Mouse (Mus musculus) T-helper 17 cell (primary cell): ENCODE results near the gene Vps26b.

Source experiments
- in situ Hi-C, 2 experiments: fragments of 300-600 bp; cut with MboI, MseI; formaldehyde crosslinking; loops; 1 replicate in 1 of 2; 2 replicates in 1 of 2; pipeline ENCODE4 v1.15.1; 2025; ENCODE audit warnings: high pct_unique_total_duplicates in 2 of 2

The Vps26b gene

DNA sequence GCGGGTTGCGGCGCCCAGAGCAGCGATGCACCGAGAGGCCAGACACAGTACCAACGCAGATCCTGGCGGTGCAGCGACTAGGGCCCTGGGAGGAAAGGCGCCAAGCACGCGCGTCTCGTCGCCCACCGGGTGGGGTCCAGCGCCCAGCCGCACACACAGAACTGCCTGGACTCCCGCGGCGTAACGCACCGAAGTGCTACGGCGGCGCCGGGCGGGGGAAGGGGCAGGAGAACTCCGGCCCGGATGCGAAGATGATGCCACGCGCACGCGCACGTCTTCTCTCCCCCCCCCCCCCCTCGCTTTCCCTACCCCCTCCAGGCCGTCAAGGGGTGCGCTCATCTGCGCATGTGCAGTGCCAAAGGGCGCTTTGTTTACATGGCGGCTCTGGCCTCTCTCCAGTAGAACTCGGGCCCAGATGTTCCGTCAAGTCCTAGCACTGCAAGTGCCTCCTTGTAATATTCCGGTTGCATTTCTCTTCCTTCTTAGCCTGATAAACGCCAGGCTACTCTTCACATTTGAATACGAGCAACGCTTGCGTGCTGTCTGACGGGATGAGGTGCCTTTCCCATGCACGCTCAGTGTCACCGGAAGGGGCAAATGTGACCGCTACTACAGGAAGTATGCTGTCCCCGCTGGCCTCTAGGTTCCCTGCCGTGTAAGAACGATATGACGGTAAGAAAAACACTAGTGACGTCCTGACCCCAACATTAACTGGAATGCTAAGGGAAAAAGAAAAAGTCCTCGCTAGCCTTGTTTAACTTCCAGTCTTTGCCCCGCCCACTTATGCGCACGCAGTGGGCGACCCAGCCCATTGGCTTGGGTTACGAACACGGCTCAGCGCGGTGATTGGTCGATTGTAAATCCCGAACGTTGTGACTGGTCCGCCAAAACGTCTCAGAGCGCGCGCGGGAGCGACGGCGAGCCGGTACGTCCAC is at the start of gene Vps26b, which contains the start of gene Ncapd3:
Vps26b (minus strand) TSS at position 238 of the 935 bp plus-strand sequence.
Ncapd3 (plus strand) TSS at position 348 of the 935 bp plus-strand sequence.
- in situ Hi-C loops, result loop anchor here (25.0 kb wide), 2 partner anchors 1543 to 1743 kb away; partner anchors contain the start of gene Eepd1 (in 1 of the 2)

DNA sequence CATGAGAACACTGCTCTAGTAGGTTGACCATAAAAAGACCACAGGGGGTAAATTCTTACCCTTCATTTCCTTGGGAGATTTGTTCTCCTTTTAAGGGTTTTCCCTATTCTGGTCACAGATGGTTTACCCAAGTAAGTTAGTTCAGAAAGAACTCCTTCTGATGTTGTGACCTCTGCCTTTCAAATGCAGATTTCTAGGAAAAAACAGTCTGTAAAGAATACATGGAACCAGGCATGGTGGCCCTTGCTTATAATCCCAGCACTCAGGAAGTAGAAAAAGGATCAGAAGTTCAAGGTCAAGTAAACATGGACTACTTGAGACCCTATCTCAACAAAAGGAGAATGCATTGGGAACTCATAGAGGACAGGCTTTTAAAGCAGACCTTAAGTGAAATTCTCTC is 45.9 kb upstream of the Vps26b start:
- in situ Hi-C loops, result no loop called here

DNA sequence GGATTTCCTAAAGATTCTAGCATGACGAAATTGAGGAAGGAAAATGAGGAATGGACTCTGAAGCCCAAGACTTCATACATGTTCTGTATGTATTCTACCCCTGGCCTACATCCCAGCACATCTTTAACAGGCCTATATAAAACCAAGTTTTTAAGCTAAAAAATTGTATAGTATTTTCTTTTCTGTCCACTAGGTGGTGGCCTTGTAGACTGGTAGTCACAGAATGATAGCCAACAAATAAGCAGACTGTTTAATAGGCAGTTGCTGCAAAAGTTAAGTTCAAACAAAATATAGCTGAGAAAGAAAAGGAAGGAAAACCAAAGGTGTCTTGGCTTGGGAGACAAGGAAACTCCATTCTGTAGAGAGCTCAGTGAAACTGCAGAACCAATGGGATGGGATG is 44.8 kb upstream of the Vps26b start:
- in situ Hi-C loops, result no loop called here

DNA sequence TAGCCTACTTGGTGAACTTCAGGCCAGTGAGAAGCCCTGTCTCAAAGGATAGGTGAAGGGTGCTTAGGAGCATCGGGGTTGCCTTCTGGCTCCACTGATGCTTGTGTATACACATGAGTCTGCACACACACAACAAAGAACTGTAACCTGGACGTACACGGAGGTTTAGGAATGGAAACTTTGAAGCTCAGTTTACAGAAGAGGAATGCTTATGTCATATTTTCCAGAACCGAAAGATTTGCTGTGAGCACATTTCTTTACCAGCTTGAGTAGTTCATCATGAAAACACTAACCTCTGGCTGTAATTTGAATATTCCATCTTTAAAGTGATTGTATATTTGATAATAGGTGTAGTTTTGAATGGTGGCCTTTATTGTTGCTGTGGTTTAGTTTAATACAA is 41.0 kb upstream of the Vps26b start:
- in situ Hi-C loops, result no loop called here

DNA sequence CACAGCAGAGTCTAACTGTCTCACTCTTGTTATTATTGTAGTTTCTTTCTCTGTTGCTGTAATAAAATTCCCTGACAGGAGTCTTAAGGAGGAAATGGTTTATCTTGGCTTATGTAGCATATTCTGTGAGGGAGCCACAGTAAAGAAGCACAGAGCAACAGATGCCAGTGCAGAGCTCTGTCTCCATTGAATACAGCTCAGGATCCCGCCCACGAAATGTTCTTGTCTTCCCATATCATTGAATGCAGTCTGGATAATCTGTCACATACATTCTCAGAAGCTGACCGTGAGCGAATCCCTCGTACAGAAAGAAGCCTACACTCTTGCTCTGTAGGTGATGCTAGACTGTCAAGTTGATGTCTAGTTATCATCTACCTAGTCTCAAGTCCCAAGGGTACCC is 28.5 kb upstream of the Vps26b start:
- in situ Hi-C loops, result no loop called here

DNA sequence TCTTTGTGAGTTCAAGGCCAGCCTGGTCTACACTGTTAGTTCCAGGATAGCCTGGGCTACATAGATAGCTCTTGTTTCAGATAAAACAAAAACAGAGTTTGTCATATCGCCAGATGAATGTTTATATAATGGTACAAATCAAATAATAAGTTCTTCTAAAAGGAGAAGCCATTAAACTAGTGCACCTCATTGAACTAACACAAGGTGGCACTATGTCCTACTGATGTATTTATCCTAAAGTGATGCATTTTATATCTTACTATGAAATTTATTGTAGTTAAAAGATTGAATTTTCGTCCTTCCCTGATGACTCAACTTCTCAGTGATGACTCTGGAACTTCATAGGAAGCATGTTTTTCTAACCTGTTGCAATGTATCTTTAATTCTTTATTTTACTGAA is 19.6 kb upstream of the Vps26b start:
- in situ Hi-C loops, result loop anchor here (25.0 kb wide), 2 partner anchors 1562 to 1762 kb away; partner anchors contain the start of gene Eepd1 (in 1 of the 2)

DNA sequence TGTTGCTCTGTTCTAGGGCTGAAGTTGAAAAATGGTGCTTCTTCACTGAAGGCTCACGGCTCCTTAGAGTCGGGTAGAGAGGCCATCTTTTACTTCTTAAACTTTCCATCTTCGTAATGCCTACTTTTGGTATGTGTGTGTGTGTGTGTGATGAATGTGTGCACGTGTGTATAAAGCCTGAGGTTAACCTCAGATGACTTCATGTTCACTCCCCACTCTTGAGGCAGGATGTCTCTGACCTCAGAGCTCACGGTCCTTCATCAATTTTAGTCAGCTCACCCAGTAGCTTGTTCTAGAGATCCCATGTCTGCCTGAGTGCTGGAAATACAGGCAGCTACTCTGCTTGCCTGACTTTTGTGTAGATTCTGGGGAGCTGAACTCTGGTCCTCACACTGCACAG is 14.0 kb upstream of the Vps26b start:
- in situ Hi-C loops, result loop anchor here (25.0 kb wide), 2 partner anchors 1557 to 1757 kb away; partner anchors contain the start of gene Eepd1 (in 1 of the 2)

DNA sequence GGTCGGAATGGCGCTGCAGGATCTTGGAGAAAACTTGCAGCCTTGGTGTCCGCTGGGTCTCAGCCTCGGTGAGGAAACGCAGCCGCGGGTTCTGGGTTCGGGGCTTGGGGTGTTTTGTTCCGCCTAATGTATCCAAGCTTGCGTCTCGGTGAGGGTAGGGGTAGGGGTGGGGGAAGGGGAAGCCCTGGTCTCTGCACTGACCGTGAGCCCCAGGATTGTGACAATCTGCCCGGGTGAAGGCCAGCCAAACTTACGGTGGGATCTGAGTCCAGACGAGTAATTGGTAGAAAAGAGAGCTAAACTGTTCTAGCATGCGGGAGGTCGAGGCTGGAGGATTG is 867 bp upstream of the Vps26b start:
- in situ Hi-C loops, result loop anchor here (25.0 kb wide), 2 partner anchors 1543 to 1743 kb away; partner anchors contain the start of gene Eepd1 (in 1 of the 2)

DNA sequence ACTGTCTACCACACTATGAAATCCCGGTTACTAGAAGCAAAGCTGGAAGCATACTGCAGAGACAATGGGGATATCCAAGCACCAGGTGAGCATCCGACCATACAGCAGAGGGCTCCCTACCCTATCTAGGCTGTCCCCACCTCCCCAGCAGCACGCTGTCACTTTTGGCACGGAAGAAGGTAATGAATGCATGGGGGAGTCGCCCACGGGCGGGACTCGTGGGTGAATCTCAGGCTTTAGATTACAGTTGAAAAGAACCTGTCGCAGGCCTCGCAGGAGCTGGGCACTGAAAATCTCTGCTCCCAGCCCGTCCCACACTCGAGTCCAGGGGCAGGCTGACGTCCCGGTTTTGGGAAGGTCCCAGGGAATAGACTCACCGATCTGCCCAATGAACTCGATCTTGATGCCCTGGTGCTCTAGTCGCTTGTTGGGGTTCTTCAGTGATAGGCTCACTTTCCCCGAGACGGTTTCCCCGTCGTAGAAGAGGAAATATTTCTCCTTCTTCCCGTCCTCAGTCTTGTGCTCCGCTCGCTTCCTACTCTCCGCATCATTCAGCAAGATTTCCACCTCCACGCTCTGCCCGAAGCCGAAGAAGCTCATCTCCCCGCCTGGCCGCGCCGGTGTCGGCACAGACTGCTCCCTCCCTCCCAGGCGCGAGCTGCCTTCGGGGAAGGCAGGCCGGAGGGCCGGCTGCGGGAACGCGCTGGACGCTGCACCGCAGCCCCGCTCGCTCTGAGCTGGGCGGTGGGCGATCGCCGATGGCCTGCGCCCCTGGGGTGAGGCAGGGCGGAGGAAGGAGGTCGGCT is 640 bp downstream of the Vps26b start:
- in situ Hi-C loops, result loop anchor here (25.0 kb wide), 2 partner anchors 1542 to 1742 kb away; partner anchors contain the start of gene Eepd1 (in 1 of the 2)

DNA sequence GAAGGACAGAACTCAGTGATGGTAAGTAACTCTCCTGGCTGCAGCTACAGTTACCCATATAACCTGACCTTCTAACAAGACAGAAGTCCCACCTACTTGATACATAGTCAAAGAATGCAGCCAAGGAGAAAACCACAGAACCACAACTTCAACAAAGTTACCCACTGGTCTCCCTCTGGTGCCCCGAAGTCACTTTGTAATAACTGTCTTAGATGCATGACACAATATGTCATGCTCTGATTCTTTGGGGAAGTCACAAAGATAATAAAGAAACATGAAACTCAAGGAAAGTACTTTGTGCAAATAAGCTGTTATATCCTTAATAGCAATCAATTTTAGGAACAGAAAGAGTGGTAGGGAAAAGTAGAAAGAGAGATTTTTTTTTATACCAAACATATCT is 3.2 kb downstream of the Vps26b start:
- in situ Hi-C loops, result loop anchor here (25.0 kb wide), 2 partner anchors 1539 to 1739 kb away; partner anchors contain the start of gene Eepd1 (in 1 of the 2)

DNA sequence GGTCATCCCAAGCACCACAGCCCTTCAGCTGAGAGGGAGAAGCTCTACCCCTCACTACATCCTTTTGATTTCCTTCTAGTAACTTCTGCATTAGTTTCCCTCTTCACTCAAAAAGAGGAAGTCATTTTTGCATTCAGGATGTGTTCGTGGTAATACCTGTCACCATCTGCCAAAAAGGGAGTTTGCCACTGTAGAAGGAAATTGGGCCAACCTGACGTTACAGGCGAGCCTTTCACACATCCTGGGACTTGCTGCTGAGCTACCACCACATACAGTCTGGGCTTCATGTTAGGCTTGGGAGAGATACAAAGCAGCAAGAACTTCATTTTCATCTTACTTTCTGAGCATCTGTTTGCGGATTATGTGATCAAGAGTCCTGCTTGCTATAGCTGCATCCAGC is 6.2 kb downstream of the Vps26b start:
- in situ Hi-C loops, result no loop called here

DNA sequence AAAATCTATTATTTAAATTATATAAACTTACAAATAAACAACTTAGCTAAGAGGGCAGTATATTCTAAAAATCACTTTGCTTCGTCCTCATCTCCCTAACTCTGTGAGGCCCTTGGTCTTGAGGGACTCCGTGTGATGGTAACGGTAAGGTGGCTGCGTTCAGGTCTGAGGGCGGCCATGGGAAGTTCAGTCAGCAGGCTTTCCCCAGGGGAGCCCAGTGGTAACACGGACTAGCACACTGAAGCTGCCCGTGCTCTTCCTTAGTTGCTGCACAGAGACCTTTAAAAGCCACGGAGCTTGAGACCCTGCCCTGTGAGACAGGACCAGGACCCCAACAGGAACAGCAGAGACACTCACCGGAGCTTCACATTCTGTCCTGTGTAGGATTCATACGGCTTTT is 10.9 kb downstream of the Vps26b start:
- in situ Hi-C loops, result no loop called here

DNA sequence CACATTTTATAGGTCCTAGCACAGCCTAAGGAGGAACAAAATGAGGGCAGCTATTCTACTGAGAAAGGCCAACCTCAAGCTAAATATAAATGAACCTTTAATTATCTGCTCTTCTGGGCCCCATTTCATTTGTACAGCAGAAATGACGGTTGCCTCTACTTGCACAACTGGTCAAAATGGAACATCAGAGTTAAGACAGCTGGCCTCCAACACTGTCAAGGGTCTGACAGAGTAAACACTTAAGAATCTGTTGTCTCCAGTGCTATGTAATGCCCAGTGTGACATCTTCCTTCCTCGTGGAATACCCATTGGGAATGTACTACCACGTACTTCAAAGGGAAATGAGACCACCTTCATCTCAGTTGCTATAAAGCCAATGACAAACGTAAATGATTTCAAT is 18.3 kb downstream of the Vps26b start:
- in situ Hi-C loops, result no loop called here

DNA sequence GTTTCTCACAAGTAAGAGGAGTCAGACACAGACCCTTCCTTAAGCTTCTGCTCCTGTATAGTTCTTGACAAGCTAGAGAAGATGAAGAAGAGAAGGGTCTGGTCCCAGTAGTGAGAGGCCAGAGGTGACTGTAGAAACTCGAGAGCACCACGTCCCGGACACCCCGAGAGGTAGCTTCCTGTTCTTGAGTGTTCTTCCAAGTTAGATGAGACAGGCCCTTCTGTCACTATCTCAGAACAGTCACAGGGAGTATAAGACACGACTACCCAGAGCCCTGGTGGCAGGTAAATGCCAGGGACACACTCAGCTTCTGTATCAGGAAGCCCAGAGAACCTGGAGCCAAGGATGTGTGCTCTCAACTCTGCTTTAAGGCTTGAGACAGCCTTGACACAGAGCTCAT is 20.6 kb downstream of the Vps26b start:
- in situ Hi-C loops, result no loop called here

DNA sequence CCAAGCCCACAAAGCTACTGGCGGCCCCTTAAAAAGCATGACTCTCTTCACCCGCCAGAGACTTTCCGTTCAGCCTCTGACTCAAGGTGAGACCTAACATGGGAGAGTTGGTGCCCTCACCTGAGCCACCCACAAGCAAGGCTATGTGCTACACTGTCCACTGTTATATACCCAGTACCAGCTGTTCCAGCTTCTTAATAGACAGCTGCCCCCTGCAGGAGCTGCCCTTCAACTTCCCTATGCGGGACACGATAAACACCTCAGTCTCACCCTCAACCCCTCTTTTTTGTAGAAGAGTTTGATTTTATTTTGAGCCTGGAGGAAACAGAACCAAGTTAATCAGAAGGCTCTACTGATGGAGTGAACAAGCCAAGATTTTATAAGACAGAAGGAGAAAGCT is 23.0 kb downstream of the Vps26b start:
- in situ Hi-C loops, result no loop called here

DNA sequence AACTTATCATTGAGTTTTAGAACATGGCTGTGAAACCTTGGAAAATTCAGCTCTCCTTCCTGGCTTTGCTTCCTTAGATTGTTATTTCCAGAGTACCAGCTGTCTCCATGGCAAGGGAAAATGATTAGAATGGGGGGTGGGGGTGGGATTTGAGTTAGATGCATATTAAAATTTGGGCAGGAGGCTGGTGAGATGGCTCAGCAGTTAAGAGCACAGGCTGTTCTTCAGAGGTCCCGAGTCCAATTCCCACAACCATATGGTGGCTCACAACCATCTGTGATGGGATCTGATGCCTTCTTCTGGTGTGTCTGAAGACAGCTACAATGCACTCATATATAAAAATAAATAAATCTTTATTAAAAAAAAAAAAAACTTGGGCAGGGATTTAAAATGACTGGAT is 23.9 kb downstream of the Vps26b start:
- in situ Hi-C loops, result no loop called here

DNA sequence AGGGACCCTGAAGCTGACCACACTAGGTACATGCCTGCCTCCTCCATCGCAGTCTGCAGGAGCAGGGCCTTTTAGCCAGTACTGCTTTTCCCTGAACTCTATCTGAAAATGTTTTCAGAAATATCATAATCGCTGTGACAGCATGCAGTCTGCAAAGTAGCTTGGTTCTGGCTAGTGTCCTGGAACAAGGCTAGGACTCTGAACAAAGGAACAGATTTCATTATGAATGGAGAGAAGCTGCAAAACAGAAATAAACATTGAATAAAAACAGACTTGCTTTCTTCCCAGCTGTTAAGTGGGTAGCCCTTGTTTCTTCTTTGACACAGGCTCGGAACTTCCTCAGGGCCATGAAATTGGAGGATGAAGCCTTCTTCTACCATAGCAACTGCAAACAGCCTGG is 24.6 kb downstream of the Vps26b start:
- in situ Hi-C loops, result no loop called here

DNA sequence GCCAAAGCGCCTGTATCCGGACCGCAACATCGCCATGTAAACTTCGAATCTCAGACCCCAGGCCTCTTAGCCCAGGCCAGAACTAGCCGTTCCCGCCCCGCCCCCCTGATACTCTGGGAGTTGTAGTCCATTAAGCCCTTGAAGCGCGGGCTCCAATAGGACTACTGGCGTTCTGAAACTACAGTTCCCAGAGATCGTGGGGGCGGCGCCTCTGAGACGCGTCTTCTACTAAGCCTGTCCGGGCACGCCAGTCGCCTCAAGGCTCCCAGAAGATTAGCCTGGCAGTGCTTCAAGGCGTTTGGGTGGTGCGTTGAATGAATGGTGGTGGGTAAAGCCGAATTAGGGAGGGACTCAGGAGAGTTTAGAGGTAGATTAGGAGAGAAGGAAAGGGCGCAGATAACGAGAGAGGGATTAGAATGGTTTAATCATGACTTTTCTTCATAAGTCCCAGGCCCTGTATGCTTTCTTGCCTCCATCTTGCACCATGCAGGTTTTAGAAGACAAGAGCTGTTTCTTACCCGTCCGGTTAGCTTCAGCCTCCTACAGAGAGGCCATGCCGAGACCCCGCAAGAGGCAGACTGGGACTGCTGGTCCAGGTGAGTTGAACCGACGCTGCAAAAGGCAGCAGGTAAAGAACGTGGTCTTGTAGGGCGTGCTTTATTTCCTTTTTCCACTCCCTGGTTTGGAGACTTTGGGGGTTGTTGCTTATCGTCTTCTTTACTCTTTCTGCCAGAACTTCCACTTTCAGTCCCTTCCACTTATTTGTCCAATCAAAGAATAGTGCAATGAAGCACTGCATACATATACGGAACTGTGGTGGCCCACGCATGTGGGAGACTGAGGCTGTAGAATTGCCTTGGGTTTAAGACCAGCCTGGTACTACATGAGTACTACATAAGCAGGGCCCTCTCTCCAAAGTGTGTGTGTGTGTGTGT is 30.1 kb downstream of the Vps26b start, which contains the start of the genes Acad8 and Thyn1:
Acad8 (minus strand) TSS at position 106 of the 935 bp plus-strand sequence.
Thyn1 (plus strand) TSS at position 250 of the 935 bp plus-strand sequence.
- in situ Hi-C loops, result no loop called here

DNA sequence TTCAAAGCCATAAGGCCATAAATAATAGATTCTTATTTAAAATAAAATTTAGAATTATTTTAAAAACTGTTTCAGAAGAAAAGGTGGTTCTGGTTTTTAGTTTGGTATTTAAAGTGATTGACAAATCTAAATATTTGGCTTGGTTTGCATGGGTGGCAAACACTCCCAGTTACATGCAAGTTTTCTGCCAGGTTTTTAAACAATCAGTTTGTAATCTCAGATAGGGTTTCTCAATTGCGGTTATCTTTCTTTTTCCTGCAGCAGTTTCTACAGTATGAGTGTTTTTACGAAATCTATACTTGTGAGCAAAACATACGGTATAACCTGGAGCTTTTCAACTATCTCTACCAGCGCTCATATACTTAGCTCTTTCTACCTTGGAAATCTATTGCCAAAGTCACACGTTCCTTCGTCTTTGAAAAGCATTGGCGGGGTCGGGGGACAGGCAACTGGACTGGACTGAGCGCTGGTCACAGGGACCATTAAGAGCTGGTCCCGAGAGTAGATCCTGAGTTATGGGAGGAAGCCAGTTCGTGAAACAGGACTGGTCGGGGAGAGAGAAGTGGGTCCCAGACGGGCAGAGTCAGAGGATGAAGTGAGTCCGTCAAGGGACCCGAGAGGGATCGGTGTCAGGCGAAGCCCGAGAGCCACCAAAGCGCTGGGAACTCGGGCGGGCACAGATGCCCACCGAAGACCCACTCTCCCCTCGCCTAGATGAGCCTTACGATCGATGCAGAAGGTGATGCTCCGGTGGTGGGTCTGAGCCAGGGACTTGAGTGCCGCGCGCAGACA is 31.0 kb downstream of the Vps26b start:
- in situ Hi-C loops, result no loop called here

DNA sequence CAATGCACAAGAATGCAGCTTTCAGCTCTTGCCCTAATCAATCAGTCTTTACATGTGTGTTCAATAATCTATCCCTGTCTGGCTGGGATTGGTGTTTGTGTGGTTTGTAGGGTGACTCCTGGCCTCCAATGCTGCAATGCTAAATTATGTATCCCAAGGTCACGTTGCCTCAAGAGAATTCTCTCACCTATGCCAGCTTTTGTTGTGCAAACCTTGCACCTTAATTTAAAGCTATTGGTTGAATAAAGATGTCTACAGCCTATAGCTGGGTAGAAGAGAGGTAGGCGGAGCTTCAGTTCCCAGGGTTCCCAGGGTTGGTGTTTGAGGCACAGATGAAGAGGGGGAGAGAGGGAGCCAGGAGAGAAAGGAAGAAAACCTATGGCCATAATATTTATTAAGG is 32.4 kb downstream of the Vps26b start:
- in situ Hi-C loops, result no loop called here
